Mouse (Mus musculus): ENCODE results near the gene Insc. TPM values are rescaled to one million over a fixed set of nuclear protein-coding genes. Genes with fewer than 3 reads are reported as not detected.

The Insc gene
- polyA plus RNA-seq, 1 experiment = not detected

DNA sequence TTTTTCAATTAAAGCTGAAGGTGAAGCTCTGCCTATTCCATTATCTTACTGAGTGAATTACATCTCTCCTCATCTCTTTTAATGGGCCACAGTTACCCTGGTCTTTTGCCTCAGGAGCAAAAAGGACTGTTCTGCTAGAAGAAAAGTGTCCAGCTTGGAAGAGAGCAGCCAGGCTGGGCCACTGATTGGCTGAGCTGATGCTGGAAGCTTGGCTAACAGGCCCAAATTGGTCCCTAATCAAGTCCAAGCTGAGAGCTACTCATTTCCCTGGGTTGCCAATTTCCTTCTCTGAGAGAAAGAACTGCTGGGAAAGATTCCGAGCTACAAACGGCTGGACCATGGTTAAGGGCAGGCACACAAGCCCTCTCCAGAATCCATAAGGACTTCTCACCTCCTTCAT, 140.1 kb downstream of the Insc start:
- Histone ChIP-seq H3K4me1 (no peaks in the 10 kb centered on the region), H3K9me3 (peaks cover 17% of the 10 kb centered on the region), H3K27me3 (replicated peaks) (peaks cover 2% of the 10 kb centered on the region), H3K36me3 (replicated peaks; ENCODE audit: low read length) (no peaks in the 10 kb centered on the region), H3K4me3 (replicated peaks) (no peak overlapping the region)
- no peak for TF ChIP-seq GATA1 (IDR thresholded peaks at IDR 0.05; ENCODE audit: borderline replicate concordance, low read length)
- TF ChIP-seq FLI1 (IDR thresholded peaks at IDR 0.05; ENCODE audit: low read length) = no peak

DNA sequence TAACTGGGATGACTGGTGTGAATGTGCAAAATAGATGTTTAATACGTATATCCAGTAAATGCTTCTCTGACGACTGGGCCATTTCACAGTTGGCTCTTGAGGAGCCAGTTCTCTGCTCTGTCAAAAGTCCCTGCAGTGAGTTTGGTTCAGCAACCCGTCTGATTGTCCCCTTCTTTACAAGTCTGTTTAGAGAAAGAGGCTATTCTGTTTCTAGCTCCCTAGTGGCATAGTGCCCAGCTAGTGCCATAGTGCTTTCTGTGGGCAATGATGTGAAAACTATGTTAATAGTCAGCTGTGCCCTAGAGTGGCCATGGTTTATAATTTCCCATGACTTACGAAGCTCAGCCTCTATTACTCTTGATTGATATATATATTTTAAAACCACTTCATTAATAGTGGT, 143.4 kb downstream of the Insc start:
- Histone ChIP-seq H3K36me3 (replicated peaks; ENCODE audit: low read length) (no peaks in the 10 kb centered on the region), H3K4me1 (no peaks in the 10 kb centered on the region), H3K9me3 (peaks cover 30% of the 10 kb centered on the region), H3K27me3 (replicated peaks) (peaks cover under 1% of the 10 kb centered on the region), H3K4me3 (replicated peaks) (no peak overlapping the region)
- TF ChIP-seq FLI1 (IDR thresholded peaks at IDR 0.05; ENCODE audit: low read length) (no peak), GATA1 (IDR thresholded peaks at IDR 0.05; ENCODE audit: borderline replicate concordance, low read length) (no peak)

DNA sequence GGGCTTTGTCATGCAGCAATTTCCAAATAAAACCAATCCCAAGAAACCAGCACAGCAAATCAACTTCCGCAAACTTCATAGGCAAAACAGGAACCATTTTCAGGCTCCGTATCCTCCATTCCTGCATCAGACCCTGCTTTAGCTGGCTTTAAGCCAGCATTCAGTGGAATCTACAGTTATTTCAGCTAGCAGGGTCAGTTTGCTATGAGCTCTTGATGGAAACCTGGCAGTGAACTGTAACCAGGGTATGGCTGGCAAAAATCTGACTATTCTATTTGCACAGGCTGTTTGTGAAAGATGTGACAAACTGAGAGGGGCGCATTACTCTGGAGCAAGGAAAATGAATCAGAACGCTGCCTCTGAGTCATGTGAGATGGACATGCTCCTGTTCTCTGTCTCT, 146.7 kb downstream of the Insc start:
- Histone ChIP-seq H3K9me3 (peaks cover 30% of the 10 kb centered on the region), H3K4me1 (no peaks in the 10 kb centered on the region), H3K36me3 (replicated peaks; ENCODE audit: low read length) (no peaks in the 10 kb centered on the region), H3K4me3 (replicated peaks) (no peak overlapping the region), H3K27me3 (replicated peaks) (no peaks in the 10 kb centered on the region)
- TF ChIP-seq GATA1 (IDR thresholded peaks at IDR 0.05; ENCODE audit: borderline replicate concordance, low read length) (no peak), FLI1 (IDR thresholded peaks at IDR 0.05; ENCODE audit: low read length) (no peak)

DNA sequence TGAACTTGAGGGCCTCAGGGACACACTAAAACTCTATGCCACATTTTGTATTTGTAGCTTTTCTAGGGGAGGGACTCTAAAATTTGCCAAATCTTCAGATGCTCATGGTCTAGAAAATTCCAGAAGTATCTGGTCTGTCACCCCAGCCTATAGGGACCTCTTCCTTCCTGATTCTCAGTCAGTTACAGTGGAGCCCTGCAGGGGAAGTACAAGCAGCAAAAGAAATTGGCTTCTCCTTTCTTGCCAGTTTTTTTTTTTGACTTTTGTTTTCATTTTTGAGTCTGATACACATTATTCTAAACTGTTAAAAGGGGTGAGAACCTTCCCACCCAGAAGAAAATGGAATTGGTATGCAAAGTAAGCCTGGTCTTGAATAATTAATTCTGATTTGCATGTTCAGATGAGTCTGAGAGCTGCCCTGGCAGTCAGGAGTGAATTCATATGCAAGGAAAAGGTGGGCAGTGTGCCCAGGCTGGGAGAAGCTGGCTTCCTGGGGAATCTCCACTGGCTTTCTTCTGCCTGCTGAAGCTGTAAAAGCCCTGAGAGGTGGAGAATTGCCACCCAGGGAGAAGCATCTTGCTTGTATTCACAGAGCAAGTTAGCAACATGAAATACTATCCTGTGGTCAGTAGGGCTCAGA, 149.2 kb downstream of the Insc start:
- no peak overlapping the region for H3K4me3 ChIP-seq (replicated peaks)
- H3K27me3 ChIP-seq (replicated peaks) = no peaks in the 10 kb centered on the region
- no peaks in the 10 kb centered on the region for H3K36me3 ChIP-seq (replicated peaks; ENCODE audit: low read length)
- TF ChIP-seq FLI1 (IDR thresholded peaks at IDR 0.05; ENCODE audit: low read length) = no peak
- no peak for TF ChIP-seq GATA1 (IDR thresholded peaks at IDR 0.05; ENCODE audit: borderline replicate concordance, low read length)
- peaks cover 21% of the 10 kb centered on the region for H3K9me3 ChIP-seq
- no peaks in the 10 kb centered on the region for H3K4me1 ChIP-seq

DNA sequence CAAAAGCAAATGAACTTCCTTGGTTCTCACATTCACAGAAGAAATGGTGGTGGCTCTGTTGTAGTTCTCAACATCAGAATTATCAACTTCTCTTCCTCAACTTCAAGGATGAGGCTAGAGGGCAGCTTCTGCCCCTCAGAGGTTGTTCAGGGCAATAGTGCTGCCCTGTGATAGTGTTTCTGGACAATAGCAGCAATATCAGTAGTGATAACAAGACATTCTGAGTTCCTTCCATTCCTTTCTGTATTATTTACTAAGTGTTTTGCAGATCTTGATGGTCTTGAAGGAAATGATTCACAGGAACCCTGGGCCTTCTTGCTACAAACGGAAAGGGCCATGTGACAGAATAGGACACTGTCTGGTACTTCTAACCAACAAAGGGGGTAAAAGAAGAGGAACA, 150.4 kb downstream of the Insc start:
- Histone ChIP-seq H3K27me3 (replicated peaks) (no peaks in the 10 kb centered on the region), H3K4me3 (replicated peaks) (no peak overlapping the region), H3K36me3 (replicated peaks; ENCODE audit: low read length) (no peaks in the 10 kb centered on the region), H3K9me3 (peaks cover 13% of the 10 kb centered on the region), H3K4me1 (no peaks in the 10 kb centered on the region)
- TF ChIP-seq GATA1 (IDR thresholded peaks at IDR 0.05; ENCODE audit: borderline replicate concordance, low read length) (no peak), FLI1 (IDR thresholded peaks at IDR 0.05; ENCODE audit: low read length) (no peak)

DNA sequence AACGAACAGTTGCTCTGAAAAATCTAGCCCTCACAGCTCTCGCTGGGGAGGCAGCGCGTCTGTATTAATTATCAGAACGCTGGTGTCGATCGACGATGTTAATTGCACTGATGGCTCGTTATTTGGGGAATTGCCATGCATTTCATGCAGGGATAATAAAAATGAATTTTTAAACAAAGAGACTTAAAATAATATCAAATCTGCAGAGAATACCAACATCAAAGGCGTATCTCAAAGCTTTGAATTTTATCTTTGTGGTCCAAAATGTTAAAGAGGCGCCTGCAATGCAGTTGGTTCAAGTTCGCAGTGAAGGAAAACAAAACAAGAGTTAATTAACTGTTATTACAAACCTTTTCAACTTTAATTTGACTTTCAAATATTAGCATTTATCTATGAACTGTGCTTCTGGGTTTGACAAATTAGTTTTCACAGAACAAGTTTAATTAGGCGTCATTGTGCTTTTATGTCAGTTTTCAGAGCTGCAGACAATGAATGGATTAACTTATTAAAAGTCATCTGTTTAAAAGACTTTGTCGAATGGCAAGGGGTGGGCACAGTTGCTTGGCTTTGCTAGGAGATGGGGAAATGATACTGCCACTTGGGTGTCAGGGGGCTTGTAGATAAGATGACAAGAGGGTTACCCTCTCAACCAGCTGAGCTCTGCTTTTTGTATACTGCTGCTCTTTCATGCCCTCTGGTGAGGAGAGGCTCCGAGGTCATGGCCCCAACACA, 153.6 kb downstream of the Insc start:
- H3K4me3 ChIP-seq (replicated peaks) = no peak overlapping the region
- H3K9me3 ChIP-seq = no peaks in the 10 kb centered on the region
- no peak for TF ChIP-seq FLI1 (IDR thresholded peaks at IDR 0.05; ENCODE audit: low read length)
- TF ChIP-seq GATA1 (IDR thresholded peaks at IDR 0.05; ENCODE audit: borderline replicate concordance, low read length) = no peak
- H3K36me3 ChIP-seq (replicated peaks; ENCODE audit: low read length) = no peaks in the 10 kb centered on the region
- no peaks in the 10 kb centered on the region for H3K4me1 ChIP-seq
- no peaks in the 10 kb centered on the region for H3K27me3 ChIP-seq (replicated peaks)

Other genes with a start within 250 kb of the Insc start
- gene Cyp2r1, start 180.7 kb upstream of the Insc start, polyA plus RNA-seq (2012; ENCODE audit: insufficient read depth, low replicate concordance) = not detected in 2 replicates
- 5.9 TPM in 1 of 2 replicates, not detected in the other for gene Calca, start 107.3 kb upstream of the Insc start, polyA plus RNA-seq (2012; ENCODE audit: insufficient read depth, low replicate concordance)
- gene Calcb, start 25.1 kb upstream of the Insc start, polyA plus RNA-seq (2012; ENCODE audit: insufficient read depth, low replicate concordance) = not detected in 2 replicates